Mouse (Mus musculus) neural tube, embryonic 15.5 days (tissue): Measurements from ENCODE around the gene Jund. TPM values are rescaled to one million over a fixed set of nuclear protein-coding genes. Genes with fewer than 3 reads are reported as not detected.
A peak's percentile ranks its signal among the peaks of the same experiment; 100 is the strongest.

Source experiments
- ATAC-seq: fragments of 200-750 bp; cut with Nextera tagmentation; 2 replicates; pipeline ENCODE4 v1.8.0; 2017; ENCODE audit warnings: mild to moderate bottlenecking, moderate TSS enrichment, moderate library complexity; ENCODE audit not compliant: low FRiP score
- H3K27ac ChIP-seq: fragments of 300-500 bp; sonication (generic); replicated peaks from 2 replicates; pipeline ENCODE4 v1.5.1; 2015; ENCODE audit warnings: mild to moderate bottlenecking, inconsistent platforms
- H3K27me3 ChIP-seq: fragments of 300-500 bp; sonication (generic); replicated peaks from 2 replicates; pipeline ENCODE4 v1.6.1; 2015; ENCODE audit warnings: inconsistent platforms
- H3K36me3 ChIP-seq: fragments of 300-500 bp; sonication (generic); 2 replicates; pipeline ENCODE4 v1.6.1; 2015; ENCODE audit warnings: inconsistent platforms
- H3K4me1 ChIP-seq: fragments of 300-500 bp; sonication (generic); 2 replicates; pipeline ENCODE4 v1.6.1; 2015; ENCODE audit warnings: inconsistent platforms
- H3K4me2 ChIP-seq: fragments of 300-500 bp; sonication (generic); 2 replicates; pipeline ENCODE4 v1.6.1; 2015; ENCODE audit warnings: inconsistent platforms, mild to moderate bottlenecking, moderate library complexity
- H3K4me3 ChIP-seq: fragments of 300-500 bp; sonication (generic); replicated peaks from 2 replicates; pipeline ENCODE4 v1.5.1; 2015; ENCODE audit warnings: mild to moderate bottlenecking, inconsistent platforms
- H3K9ac ChIP-seq: fragments of 300-500 bp; sonication (generic); replicated peaks from 2 replicates; pipeline ENCODE4 v1.6.1; 2015; ENCODE audit warnings: mild to moderate bottlenecking, inconsistent platforms
- H3K9me3 ChIP-seq: fragments of 300-500 bp; sonication (generic); replicated peaks from 2 replicates; pipeline ENCODE4 v1.6.1; 2016; ENCODE audit warnings: inconsistent platforms
- WGBS: fragments of 180-500 bp; shearing (Covaris S2); methylation state at CpG from one replicate; pipeline ENCODE4 v1.1.7; 2015; ENCODE audit warnings: mixed read lengths; 5-methylcytosine and 5-hydroxymethylcytosine counted together
- polyA plus RNA-seq: library from polyadenylated mRNA; unstranded; fragments of >200 nt; fragmentation: Nextera tagmentation; extraction: Ambion mirVana; gene quantifications from 2 replicates; pipeline ENCODE4 v1.2.1, GENCODE M21; 2015

Gene Jund
- polyA plus RNA-seq, 1 experiment from 2014 or later, result 82.7 TPM

DNA sequence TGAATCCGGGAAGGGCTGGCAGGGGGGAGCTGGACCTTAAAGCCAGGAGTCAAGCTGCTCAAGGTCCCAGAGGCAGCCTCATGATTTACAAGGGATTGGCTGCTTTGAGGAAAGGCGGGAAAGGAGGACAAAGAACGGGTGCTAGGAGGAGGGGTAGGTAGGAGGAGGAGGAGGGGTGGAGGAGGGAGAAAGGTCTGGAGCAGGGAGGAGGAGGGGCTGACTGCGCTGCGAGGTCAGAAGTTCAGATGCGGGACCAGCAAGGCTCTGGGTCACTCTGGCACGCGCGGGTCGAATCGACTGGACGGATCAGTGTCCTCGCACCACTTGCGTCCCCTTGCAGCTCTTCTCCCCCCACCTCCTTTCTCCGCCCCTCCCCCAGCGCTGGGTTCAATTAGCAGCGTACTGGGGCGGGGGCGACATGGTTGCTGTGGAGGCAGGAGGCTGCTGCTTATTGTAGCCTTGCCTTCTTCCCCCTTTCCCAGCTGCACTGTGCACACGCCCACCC is 7.0 kb upstream of the Jund start:
- H3K27ac ChIP-seq, result peak overlapping the region; percentile 41; the same call in 1 of the 2 replicates
- H3K27me3 ChIP-seq, result no peaks in the 10 kb centered on the region
- peak overlapping the region; percentile 34 for H3K4me3 ChIP-seq
- H3K9me3 ChIP-seq, result no peaks in the 10 kb centered on the region
- peak overlapping the region; percentile 72 for H3K4me2 ChIP-seq
- H3K36me3 ChIP-seq, result no peaks in the 10 kb centered on the region
- ATAC-seq, result peak; percentile 20
- under 1% methylated on average over 18 of the region's 20 CpGs for WGBS
- peaks cover 36% of the 10 kb centered on the region for H3K4me1 ChIP-seq
- peak overlapping the region; percentile 49; the same call in 1 of the 2 replicates for H3K9ac ChIP-seq

DNA sequence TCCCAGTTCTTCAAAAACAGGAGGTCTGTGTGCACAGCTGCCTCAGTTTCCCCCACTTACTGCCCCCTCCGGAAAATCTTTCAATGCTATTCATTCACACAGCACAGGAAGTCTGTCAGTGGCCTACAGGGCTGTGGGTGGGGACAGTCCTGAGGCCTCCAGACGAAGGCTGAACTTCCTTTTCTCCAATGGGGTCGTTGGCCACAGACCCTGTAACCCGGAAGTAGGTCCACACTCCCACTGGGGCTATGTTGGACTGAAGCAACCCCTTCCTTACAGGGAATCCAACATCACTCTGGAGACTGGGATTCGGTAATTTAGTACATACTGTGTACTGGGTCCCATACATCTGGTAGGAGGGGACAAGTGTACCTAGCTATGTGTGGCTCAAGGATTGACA is 5.1 kb upstream of the Jund start:
- 76% methylated on average over 5 of the region's 5 CpGs for WGBS

DNA sequence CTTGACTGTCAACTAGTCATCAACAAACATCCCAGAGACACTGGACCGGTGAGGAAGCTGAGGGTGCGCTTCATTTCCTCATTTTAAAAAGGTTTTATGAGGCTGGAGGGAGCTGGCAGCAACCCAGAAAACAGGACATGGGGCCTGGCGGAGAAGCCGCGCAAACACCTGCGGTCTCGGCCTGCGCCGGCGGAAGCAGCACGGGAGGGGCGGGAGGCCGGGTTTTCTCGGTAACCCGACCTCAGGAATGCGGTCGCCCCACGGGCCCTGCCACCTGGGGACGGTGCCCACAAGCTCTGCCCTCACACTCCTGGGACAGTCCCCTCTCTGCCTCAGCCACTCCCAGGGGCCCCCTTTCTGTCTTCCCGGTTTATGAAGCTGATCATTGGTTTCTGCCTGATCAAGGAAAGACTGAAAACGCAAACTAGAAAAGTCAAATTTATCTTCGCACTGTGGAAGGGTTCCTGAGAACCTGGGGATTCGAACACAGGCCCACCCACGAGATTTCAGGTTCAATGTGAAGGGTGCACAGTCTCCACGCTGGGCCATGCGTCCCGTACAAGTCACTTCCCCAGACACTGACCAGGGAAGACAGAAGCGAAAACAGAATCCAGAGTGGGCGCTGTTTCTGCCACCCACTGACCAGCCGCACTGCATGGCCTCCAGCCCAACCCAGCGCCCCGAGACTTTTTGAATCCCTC is 3.3 kb upstream of the Jund start:
- 30% methylated on average over 32 of the region's 32 CpGs for WGBS
- Histone ChIP-seq H3K4me2 (peak overlapping the region; percentile 60; the same call in 1 of the 2 replicates), H3K4me3 (no peak overlapping the region), H3K4me1 (peaks cover 46% of the 10 kb centered on the region), H3K27me3 (no peaks in the 10 kb centered on the region), H3K9ac (no peak overlapping the region), H3K9me3 (no peaks in the 10 kb centered on the region), H3K27ac (peak overlapping the region; percentile 66; the same call in 1 of the 2 replicates), H3K36me3 (no peaks in the 10 kb centered on the region)
- no peak for ATAC-seq

More for the DNA sequence above, 5.1 kb upstream of the Jund start:
- H3K27me3 ChIP-seq, result no peaks in the 10 kb centered on the region
- no peak overlapping the region for H3K9ac ChIP-seq
- H3K4me2 ChIP-seq, result no peak overlapping the region
- H3K9me3 ChIP-seq, result no peaks in the 10 kb centered on the region
- H3K4me1 ChIP-seq, result peaks cover 51% of the 10 kb centered on the region
- no peak for ATAC-seq
- no peaks in the 10 kb centered on the region for H3K36me3 ChIP-seq
- no peak overlapping the region for H3K4me3 ChIP-seq
- H3K27ac ChIP-seq, result no peak overlapping the region

DNA sequence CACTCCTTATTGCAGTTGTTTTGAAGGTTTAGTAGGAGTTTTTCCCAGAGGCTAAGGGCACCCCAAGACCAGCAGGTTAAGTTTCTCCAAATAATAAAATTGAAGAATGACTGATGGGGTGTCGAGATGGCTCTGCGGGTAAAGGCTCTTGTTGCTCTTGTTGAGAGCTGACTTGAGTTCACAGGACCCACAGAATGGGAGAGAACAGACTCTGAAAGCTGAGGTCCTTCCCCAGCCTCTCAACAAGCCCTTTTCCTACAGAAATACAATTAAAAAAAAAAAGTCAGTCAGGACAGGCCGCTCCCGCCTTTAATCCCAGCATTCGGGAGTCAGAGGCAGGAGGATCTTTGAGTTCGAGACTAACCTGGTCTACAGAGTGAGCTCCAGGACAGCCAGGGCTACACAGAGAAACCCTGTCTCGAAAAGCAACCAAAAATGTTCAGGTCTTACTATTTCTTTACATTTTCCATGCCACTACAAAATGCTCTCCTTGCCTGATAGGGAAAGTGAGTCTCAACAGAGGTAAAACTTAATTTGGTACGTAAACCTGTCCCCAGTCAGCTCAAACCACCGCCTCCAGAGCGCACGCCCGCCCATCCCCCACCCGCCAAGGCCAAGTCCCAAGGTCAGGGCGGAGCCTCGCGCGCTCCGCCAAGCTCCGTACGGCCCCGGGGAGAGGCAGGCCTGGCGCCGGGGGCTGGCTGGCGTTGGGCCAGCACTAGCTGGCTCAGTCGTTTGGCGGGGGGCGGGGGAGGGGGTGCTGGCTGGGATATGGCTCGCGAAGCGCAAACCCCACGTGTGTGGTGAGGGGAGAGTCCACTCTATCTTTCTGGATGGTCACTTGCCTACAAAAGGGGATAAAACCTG is 2.5 kb upstream of the Jund start:
- H3K4me1 ChIP-seq, result peaks cover 50% of the 10 kb centered on the region
- 5% methylated on average over 31 of the region's 31 CpGs for WGBS
- no peak for ATAC-seq
- H3K36me3 ChIP-seq, result no peaks in the 10 kb centered on the region
- peak overlapping the region; percentile 21 for H3K4me3 ChIP-seq
- H3K9me3 ChIP-seq, result no peaks in the 10 kb centered on the region
- H3K27ac ChIP-seq, result peak overlapping the region; percentile 66
- H3K27me3 ChIP-seq, result no peaks in the 10 kb centered on the region
- peak overlapping the region; percentile 34 for H3K9ac ChIP-seq
- H3K4me2 ChIP-seq, result peak overlapping the region; percentile 60

DNA sequence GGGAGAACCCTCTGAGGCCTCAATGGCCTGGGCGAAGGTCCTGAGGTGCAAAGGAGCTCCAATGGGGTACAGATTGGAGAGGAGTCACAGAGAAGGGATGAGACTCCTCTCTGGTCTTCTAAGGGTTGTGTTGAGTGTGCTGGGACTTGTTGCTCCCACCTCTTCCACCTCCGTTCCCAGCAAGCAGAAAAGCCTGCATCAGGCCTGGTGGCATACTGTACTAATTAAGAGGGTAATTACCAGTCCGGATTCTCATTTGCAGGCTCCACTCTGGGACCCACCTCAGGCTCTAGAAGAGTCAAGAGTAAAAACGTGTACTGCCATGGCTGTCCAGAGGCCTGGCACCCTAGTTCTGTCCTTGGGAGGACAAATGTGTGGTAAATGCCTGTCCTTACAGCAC is 1.8 kb upstream of the Jund start:
- peak overlapping the region; percentile 66 for H3K27ac ChIP-seq
- ATAC-seq, result no peak
- no peaks in the 10 kb centered on the region for H3K36me3 ChIP-seq
- H3K27me3 ChIP-seq, result no peaks in the 10 kb centered on the region
- H3K4me1 ChIP-seq, result peaks cover 50% of the 10 kb centered on the region
- H3K9ac ChIP-seq, result peak overlapping the region; percentile 34
- no peaks in the 10 kb centered on the region for H3K9me3 ChIP-seq
- peak overlapping the region; percentile 60 for H3K4me2 ChIP-seq
- peak overlapping the region; percentile 21; the same call in 1 of the 2 replicates for H3K4me3 ChIP-seq
- WGBS, result 30% methylated on average over 4 of the region's 4 CpGs

DNA sequence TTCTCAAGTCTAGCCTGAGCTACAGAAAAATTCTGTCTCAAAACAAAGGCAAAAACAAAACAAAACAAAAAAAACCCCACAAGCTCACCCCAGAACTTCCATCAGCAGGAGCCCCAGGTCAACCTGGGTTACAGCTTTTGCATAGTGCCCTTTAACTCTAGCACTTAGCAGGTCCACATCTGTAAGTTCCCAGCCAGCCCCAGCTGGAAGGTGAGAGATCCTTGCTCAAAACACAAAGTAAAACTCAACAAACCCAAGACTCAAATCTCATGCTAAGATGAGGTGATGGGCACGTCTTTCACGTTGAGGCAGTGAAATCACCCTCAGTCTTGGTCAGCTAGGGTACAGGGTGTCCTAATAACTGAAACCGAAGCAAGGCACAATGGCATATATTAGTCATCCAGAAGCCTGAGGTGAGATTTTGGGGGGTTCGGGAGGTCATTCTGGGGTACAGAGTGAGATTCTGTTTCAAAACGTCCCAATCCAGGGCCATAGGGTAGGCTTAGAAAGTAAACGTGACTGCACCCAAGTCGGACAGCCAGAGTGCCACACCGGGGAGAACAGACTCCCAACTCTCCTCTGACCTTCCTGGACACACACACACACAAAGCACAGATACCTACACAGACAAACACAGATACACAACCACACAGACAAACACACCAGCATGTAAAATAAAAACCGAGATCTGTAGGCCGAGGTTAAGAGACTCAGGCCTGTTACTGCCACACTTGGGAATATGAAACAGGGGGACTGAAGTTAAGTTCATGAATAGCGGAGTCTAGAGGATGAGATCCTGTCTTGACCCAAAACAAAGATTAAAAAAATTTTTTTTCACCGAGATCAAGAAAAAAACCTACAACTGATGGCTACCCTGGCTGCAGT is 1.1 kb upstream of the Jund start:
- peak overlapping the region; percentile 68 for H3K4me3 ChIP-seq
- H3K27me3 ChIP-seq, result no peaks in the 10 kb centered on the region
- H3K9me3 ChIP-seq, result no peaks in the 10 kb centered on the region
- WGBS, result 74% methylated on average over 12 of the region's 12 CpGs
- ATAC-seq, result no peak
- H3K9ac ChIP-seq, result peak overlapping the region; percentile 43
- H3K36me3 ChIP-seq, result no peaks in the 10 kb centered on the region
- H3K4me1 ChIP-seq, result peaks cover 53% of the 10 kb centered on the region
- peak overlapping the region; percentile 99 for H3K27ac ChIP-seq
- H3K4me2 ChIP-seq, result peak overlapping the region; percentile 70

DNA sequence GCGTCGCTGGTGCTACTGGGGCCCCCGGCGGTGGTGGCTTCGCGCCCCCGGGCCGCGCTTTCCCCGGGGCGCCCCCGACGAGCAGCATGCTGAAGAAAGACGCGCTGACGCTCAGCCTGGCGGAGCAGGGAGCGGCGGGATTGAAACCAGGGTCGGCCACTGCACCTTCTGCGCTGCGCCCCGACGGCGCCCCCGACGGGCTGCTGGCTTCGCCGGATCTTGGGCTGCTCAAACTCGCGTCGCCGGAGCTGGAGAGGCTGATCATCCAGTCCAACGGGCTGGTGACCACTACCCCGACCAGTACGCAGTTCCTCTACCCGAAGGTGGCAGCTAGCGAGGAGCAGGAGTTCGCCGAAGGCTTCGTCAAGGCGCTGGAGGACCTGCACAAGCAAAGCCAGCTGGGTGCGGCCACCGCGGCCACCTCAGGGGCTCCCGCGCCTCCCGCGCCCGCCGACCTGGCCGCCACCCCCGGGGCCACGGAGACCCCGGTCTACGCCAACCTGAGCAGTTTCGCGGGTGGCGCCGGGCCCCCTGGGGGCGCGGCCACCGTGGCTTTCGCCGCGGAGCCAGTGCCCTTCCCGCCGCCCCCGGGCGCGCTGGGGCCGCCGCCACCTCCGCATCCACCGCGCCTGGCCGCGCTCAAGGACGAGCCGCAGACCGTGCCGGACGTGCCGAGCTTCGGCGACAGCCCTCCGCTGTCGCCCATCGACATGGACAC is 526 bp downstream of the Jund start:
- H3K27ac ChIP-seq, result peak overlapping the region; percentile 99
- no peaks in the 10 kb centered on the region for H3K27me3 ChIP-seq
- H3K4me1 ChIP-seq, result peaks cover 68% of the 10 kb centered on the region
- under 1% methylated on average over 82 of the region's 89 CpGs for WGBS
- H3K4me2 ChIP-seq, result peak overlapping the region; percentile 70
- H3K9ac ChIP-seq, result peak overlapping the region; percentile 93
- peak overlapping the region; percentile 68 for H3K4me3 ChIP-seq
- no peaks in the 10 kb centered on the region for H3K9me3 ChIP-seq
- no peaks in the 10 kb centered on the region; the same call in 1 of the 2 replicates for H3K36me3 ChIP-seq
- ATAC-seq, result peak; percentile 25

DNA sequence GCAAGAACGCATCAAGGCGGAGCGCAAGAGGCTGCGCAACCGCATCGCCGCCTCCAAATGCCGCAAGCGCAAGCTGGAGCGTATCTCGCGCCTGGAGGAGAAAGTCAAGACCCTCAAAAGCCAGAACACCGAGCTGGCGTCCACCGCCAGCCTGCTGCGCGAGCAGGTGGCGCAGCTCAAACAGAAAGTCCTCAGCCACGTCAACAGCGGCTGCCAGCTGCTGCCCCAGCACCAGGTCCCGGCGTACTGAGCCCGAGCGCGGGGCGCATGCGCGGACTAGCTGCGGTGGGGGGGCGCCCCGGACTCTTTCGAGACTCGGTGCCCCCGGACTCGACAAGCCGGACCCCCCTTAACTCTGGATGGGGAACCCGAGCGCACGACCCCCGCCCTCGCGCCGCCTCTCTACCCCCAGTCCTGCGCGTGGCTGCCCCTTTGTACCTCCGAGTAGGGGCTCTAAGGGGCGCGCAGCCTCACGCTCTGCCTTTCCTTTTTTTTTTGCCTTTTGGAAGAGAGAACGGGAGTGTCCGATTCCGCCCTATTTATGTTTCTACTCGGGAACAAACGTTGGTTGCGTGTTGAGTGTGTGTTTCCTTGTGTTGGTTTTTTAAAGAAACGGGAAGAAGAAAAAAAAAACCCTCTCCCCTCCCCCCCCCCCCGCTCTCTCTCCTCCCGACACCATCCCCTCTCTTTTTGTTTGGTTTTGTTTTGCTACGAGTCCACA is 1.2 kb downstream of the Jund start:
- ATAC-seq, result peak; percentile 11; the same call in 1 of the 2 replicates
- Histone ChIP-seq H3K27me3 (no peaks in the 10 kb centered on the region), H3K4me2 (peak overlapping the region; percentile 70), H3K4me3 (peak overlapping the region; percentile 68), H3K9me3 (no peaks in the 10 kb centered on the region), H3K4me1 (peaks cover 67% of the 10 kb centered on the region), H3K36me3 (no peaks in the 10 kb centered on the region; the same call in 1 of the 2 replicates), H3K27ac (peak overlapping the region; percentile 99), H3K9ac (peak overlapping the region; percentile 93)
- WGBS, result under 1% methylated on average over 57 of the region's 59 CpGs

DNA sequence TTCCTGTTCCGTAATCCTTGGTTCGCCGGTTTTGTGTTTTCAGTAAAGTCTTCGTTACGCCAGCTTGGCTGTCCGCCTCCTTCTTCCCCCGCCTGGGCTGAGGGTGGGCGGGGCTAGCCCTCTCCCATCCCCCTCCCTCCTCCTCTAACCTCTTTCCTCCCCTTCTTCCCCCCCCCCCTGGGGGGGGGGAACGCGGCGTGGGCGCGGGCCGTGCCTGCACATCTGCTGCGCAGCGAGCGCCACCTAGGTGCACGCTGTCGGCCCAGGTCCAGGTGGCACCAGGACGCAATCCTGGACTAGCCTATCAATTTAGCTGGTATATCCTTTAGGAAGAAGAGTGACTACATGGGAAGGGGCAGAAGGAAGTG is 1.8 kb downstream of the Jund start:
- Histone ChIP-seq H3K9ac (peak overlapping the region; percentile 93), H3K27me3 (no peaks in the 10 kb centered on the region), H3K9me3 (no peaks in the 10 kb centered on the region), H3K4me1 (peaks cover 62% of the 10 kb centered on the region), H3K27ac (peak overlapping the region; percentile 99), H3K36me3 (no peaks in the 10 kb centered on the region; the same call in 1 of the 2 replicates), H3K4me3 (peak overlapping the region; percentile 68), H3K4me2 (peak overlapping the region; percentile 70)
- under 1% methylated on average over 20 of the region's 20 CpGs for WGBS
- ATAC-seq, result peak; percentile 29
